Mouse (Mus musculus): ENCODE results near the gene Aprt. TPM values are rescaled to one million over a fixed set of nuclear protein-coding genes. Genes with fewer than 3 reads are reported as not detected.

Aprt gene
- total RNA-seq, 2 experiments from 2014 or later = 35.7 to 36.9 TPM

DNA sequence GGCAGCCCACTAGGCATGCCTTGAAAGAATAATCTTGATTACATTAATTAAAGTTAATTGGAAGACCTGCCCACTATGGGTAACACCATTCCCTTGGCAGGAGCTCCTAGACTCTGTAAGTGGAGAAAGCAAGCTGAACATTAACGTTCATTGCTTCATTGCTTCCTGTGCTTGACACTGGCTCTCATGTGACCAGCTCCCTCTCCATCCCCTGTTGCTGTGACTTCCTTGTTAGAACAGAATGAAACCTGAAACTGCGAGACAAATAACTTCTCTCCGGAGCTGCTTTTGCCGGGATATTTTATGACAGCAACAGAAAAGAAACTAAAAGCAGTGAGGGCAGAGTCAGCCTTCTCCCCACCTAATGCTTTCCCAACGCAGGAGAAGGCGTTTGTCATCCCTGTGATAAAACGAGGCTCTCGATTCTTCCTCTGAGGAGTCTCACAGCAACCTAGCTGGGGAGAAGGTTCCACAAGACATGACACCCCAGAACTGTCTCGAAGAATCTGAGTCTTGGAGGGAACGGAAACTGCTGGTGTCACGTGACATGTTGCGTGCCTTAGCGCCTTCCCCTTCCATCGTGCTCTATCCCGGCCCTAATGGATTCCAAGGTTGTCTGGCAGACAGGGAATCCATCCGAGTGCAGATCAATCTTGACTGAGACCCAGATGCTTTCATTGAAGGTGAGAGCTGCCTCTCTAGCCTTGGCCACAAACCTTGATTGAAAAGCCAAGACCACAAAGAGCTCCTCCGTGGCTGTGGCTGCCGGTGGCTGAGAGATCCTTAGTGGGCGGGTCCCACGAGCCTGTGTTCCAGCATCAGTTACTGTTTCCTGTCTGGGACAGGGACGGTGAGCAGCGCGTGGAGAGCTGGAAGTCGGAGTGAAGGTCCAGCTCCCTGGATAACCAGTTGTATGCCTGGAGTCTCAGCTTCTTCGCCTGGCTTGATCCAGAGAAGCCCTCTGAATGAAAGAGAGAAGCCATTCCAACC is 12.1 kb downstream of the Aprt start:
- no peak for DNase-seq

DNA sequence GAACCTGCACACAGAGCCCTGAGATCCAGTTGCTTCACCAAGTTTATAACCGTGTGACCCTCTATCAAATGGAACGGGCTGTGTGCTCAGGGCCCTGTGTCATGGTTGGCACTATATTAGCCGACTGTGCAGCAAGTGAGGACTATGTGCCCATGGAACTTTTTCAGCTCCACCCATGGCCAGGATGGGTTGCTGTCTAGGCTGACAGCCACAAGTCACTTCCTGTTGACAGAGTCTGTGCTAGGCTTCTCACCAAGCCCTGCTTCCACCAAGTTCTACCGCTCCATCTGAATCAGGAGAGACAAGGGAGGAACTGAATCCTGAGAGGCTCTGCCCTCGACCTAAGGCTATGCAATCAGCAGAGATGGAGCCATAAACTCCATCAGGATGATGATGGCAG is 15.5 kb downstream of the Aprt start:
- peak; percentile 59 for DNase-seq

DNA sequence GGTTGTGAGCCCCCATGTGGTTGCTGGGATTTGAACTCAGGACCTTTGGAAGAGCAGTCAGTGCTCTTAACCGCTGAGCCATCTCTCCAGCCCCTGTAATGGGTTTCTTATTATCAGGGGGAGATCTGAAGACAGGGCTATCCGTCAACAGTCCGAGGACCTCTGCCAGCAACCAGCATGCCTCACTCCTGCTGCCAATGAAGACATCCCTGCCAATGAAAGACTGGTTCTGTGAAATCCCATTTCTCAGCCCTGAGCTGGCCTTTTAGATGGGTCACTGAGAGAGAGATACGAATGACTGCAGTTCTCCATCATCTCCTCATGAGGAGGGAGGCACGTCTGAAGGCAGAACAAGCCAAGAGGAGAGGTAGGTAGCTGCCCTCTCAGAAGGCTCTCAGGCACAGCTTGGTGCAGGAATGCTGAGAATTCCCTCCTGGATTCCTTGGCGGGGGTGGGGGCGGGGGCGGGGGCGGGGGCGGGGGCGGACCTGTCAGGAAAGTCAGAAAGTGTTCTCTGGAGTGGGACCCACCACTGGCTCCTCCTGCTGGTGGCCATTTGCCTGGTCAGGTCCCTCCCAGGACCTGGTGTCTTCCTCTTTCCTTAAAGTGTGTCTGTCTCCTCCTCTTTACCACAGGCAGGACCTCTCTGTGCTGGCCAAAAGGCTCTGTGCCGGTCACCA is 17.9 kb downstream of the Aprt start:
- no peak for DNase-seq

DNA sequence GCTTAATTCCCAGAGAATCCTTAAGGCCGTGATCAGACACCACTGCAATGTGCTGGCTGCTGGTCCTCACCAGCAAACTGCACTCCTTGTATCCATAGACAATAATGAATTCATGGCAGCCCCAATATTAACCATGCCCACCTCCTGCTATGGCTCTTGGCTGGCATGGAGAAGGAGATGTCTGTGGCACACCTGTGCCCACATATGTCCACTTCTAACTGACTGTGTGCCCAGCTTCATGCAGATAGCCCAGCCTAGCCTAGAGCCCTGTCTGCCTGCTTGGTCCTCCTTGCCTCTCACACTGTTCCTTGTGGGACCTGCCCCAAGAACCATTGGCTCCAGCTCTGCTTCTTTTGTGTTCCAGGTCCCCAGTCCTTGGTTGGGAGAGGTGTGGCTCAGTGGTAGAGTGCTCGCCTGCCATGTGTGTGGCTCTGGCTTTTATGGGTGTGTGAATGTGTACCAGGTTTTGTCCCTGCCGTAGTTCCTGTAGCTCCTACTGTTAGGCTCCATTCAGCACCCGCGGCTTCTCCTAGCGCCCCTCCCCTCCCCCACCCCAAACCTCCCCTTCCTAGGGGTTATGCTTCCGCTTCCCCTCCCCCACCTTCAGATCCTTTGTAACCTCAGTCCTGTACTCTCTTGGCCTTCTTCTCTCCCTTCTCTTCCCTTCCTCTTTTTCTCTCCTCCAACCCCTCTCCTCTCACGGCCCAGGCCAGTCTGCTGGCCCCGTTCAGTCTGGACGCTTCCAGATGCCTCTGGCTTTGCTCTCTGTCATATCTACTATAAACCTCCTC is 19.3 kb downstream of the Aprt start:
- DNase-seq = no peak

DNA sequence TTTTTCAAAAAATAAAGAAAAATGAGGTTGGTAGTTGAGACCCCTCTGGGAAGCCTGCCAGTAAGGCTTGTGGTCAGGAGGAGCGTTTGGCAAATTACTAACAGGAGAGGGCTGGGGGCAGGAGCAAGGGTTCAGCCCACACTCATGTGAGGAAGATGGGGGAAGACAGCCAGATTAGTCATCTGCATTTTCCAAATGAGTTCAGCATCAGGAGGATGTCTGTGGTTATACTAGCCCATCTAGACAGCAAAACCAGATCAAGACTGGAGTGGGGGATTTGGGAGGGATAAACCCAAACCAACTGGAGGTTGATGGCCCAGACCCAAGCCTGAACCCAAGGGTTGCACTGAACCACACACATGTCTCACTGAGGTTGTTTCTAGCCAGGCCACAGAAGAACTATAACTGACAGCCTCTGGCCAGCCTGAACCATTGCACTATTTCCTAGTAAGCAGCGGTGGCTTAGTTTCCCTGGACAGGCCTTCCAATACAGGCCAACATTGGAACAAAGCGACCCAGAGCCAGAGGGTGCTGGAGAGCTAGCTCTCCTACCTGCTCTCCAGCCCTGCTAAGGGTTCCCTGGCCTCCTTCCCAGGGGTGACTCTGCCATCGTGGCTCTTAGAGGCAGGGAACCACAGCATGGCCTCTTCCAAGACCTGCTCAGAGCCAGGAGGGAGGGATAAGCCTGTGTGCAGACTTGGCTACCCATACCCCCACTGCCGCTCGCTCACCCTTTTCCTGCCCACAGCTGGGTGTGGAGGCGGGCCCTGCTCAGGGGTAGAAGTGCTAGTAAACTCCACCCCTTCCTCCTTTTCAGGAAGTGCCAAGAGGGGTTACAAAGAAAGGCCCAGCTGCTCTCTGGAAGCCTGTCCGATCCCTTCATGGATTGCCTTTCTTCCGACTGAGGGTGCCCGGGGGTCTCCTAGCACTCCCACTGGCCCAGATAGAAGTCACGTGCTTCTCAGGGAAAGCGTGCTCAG is 20.4 kb downstream of the Aprt start:
- DNase-seq = peak; percentile 78

DNA sequence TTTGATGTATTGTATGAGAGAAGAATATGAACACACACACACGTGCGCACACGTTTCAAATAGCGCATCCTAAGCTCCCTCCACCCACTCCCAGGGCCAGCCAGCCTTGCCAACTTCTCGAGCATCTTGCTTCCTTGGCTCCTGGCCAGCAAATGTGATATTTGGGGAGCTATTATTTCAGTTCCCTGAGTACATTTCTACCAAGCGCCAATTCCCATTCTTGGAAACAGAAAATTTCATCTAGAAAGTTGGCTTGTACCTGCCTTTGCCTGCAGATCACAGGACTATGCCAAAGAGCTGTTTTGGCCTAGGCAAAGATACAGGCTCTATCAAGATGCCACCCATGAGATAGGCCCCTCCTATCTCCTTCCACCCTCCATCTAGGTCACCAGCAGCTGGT is 21.9 kb downstream of the Aprt start:
- DNase-seq = no peak

DNA sequence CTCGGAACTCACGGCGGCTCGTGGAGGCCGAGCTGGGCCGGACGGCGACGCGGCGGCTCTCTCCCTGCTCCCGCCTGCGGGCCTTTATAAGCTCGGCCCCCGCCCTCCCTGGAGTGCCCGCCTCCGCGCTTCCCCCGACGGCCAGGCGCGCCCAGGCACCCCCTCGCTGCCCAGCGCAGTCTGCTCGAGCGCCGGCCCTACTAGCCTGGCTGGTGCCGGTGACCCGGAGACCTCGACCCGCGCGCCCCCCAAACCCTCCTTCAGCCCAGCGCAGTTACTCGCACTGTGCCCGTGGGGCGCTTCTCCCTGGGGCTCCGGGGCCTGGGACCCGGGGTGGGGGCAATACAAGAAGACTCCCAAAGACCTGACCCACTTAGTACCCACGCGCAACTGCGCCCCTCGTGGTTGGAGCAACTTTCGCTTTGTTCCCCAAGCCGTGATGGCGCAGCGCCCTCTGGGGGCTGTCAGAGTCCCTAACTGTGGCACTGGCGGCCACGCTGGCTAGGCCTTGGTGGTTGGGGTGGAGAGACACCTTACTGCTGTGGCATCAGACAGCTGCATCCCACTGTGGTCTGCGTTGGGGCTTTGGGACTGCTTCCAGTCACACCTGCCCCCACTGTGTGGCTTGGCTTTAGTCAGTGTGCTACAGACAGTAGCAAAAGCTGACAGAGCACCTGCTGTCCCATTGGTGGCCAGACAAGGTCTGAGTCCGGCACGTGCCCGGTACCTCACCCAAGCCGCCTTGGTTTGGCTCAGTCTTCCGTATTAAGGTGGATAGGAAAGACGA is 25.3 kb downstream of the Aprt start, which contains the start of gene Piezo1:
TSS of gene Piezo1 (minus strand) at position 65 of the 787 bp plus-strand sequence.
- peak; percentile 87 for DNase-seq

DNA sequence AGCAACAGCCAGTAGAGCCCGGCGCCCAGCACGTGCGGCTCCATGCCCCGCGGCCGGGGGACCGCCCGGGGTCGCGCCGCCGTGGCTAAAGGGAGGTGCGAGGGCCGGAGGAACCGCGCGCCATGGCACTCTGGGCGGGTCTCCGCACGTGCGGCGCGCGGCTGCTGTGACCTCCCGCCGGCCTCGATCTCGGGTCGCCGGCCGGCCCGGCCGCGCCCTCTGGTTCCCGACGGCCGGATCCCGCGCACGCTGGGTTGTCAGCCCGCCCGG is 25.8 kb downstream of the Aprt start:
- no peak for DNase-seq

DNA sequence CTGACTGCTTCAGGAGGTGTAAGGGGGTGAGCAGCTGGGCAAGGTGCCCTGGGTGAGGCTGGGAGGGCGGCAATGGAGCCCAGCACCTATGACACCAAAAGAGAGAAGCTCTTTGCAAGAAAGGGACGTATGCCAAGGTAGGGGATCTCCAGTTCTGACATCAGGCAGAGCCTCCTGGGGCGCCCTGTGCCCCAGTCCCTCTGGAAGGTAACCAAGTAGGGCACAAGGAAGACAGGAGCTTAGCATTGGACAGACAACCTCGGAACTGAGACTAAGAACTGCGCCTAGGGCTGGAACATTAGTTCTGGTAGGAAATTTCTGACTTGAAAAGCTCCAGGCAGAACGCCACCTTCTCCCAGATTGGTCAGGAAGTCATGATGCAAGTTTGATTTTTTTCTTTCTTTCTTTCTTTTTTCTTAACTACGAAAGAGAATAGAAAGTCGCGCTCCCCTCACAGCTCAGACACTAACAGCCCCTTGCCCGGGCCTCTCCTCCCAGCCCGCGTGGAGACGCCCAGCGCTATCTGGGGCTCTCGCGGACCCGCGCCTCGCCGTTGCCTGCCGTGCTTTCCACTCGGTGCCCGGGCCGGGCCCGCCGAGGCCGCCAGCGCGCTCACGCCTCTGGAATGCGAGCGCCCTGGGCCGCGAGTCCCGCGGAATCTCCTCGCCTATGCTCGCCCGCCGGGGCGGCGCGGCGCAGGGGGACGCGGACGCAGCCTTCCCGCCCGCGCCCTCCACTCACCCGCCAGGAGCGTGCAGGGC is 26.3 kb downstream of the Aprt start:
- no peak for DNase-seq

DNA sequence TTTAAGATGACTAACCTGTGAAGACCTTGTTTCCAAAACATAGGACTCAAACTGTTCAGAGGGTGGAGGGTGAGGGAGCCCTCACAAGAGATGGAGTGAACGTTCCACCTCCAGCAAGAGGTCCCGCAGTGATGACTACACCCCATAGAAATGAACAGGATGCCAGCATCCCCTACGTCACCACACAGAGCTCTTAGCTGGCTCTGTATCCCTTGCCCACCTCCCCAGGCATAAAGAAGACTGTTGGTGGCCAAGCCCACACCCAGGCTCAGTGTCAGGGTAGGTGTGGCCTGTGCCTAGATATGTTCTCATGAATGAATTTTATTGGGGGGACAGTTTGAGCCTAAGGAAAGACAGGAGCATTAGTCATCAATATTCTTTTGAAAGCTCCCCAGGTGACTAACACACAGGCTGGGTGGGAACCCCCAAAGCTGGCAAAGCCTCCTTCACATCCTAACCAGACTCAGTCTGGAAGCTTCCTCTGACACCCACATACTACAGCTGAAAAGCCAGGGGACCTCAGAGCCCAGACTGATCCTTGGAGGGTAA is 27.7 kb downstream of the Aprt start:
- DNase-seq = no peak

DNA sequence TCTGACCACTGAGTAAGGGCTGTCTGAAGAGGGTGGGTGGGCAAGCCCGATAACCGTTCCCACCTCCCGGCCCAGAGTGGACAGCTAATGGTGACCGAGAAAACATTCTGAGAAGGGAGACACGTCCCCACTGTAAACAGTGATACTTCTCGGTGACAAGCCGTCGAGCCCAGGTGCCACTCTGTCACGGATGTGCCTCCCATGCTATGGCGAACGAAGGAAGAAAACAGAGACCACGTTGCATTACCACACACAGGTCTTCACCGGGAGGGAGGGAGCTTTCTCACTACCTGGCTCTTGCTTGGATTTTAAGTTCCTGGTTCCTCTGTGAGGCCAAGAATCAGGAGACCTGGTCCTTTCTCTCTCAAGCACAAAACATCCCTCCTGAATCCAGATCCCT is 28.4 kb downstream of the Aprt start:
- no peak for DNase-seq

DNA sequence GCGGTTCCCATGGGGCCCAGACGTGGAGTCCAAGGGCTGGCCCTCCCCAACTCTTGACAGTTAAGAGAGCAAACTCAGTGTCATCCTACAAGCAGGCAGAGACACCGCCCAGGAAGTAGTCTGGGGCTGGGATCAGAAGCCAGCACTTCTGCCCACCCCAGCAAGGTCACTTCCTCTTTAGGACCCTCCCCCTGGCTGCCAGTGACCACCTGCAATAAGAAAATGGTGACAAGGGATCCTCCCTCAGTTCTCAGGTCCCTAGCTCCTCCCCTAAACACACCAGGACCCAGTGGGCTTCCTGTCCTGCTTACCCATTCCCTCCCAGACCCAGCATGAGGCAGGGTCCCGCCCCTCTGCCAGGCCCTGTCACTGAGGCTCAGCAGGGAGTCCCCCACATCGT is 28.9 kb downstream of the Aprt start:
- DNase-seq = no peak

DNA sequence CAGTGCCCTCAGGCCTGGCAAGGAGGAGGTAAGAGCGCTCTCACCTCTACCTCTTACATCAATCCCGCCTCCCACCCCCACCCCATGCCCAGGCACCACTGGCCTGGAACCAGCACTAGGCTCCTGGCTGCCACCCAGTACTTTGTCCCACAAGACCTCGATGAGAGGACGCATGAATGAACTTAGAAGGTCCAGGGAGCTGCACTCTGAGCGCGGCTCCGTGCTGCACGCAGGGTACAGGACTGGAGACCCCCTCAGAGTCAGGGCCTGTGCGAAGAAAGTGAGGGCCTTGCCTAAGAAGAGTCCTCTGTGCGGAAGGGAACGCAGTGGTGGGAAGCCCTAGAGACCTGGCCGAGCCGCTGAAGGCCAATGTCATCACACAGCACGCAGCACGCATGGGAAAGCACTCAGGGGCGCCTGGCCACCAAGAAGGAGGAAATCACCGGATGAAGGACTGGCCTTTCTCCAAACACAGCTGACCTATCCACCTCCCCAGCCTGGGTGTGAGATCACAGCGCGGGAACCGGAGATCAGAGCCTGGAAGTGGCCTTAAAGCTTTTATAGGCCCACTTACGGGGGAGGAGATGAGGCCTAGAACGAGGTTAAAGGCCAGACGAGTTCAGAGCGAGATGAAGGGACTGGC is 29.8 kb downstream of the Aprt start:
- peak; percentile 63 for DNase-seq

DNA sequence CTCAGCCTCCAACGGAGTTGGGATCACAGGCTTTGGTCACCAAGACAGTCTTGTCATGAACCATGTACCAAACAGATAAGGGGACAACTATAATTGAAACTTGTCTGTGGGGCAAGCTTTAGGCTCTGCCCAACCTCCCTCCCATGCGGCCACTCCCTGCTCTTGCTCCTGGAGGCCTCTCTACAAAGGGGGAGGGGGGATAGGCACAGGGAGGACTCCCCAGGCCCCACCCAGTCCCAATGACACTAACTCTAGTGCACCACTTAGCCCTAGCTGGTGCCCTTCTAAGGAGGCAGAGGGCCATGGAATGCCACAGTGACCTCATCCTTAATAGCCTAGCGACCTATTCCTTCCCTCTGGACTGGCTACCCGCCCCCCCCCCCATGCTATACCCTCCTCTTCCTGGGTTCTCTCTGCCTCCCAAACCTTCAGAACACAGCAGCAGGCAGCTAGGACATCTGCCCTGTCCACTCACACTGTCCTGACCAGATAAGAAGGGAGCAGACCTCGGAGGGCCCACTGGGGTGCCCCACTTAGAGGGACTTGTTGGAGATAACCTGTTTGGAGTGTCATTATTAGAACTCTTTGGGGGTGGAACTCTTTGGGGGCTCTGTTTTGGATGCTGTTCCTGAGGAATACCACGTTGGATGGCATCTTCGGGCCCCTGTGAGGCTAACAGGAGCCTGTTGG is 30.5 kb downstream of the Aprt start:
- DNase-seq = no peak

DNA sequence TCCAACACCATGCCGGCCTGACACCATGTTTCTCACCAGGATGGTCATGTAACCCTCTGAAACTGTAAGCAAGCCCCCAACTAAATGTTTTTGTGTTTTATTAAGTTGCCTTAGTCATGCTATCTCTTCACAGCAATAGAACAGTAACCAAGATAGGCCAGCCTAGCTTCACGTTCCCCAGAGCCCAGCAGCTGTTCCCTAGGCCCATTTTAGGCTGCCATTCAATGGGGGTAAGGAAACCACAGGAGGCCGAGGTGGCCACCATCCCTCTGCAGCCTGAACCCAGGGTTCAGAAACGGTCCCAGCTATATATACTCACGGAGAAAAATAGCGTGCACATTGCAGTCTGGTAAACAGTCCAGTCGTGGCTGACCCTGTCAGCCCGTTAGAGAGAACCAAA is 32.6 kb downstream of the Aprt start:
- DNase-seq = no peak

DNA sequence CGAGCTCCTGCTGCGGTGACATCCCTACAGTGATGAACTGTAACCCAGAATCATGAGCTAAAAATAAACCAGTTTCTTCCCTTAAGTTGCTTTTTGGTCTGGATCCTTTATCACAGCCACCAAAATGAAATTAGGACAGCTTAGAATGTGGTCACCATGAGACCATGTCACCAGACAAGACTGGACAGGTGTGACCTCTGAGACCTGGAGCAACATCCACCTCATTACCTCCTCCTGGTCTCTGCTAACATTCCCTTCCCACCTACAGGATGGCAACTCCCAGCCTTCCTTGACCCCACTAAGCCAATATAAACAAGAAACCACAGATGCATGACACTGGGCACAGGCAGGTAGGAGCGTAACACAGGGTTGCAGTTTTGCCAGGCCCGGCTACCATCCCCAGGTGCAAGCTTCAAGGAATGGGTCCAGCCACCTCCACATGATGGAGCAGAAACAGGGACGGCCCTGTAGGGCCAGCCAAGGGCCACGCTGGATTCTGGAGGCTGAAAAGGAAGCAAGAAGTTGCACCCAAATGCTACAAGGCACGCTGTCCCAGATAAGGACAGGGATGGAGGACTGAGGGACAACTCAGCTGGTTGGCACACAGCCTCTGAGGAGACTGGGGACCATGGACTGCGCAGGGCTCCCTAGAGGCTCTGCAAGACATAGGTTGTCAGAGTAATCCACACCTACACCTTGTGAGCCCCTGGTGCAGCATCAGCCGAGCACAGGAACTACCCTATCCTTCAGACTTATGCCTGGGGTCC is 38.2 kb downstream of the Aprt start:
- DNase-seq = no peak

DNA sequence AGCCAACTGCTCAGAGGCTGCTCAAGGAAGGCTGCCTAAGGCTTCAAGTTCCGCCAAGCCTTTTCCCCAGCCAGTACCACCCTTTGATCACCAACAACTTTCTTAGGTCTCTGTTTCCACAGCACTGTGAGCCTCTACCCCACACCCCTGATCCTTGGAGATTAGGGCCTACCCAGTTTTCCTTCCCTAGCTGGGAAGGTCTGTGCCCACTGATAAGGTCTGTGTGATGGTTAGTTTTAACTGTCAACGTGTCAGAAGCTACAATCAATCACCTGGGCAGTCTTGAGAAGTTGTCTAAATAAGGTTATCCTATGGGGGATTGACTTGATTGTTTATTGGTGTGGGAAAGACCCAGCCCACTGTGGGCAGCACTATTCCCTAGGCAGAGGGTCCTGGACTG is 38.9 kb downstream of the Aprt start:
- DNase-seq = no peak

DNA sequence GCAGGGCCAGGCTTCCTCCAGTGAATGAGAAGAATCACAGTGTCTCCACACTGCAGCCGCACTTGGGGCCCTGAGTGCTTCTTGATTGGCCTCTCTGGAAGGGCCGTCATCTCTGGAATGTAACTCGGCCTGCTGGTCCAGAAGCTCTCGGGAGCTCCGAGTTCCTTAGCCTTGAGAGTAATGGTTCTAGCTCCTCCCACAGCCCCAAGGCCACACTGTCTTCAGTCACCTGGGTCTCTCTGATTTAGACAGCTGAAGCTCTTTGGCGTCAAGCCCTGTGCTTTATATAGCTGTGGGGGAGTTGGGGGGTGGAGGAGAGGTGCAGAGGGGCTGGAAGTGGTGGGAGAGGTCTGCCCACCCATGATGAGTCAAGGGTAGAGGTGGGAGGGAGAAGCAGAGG is 39.7 kb downstream of the Aprt start:
- no peak for DNase-seq
